ENCODE assay signal across 15 mouse cellular contexts in genomic region chr9:50590856-50591518, GRCm38 (mm10). TPM values are rescaled to one million over a fixed set of nuclear protein-coding genes. Genes with fewer than 3 reads are reported as not detected.
DNase-seq lines count a peak whose midpoint lies in the region; ATAC-seq and TF ChIP-seq lines count a peak whose summit lies in the region.
"Had no signal": no experiment of that assay in that cellular context is flagged by ENCODE, and none has a peak within 500 bp of the region (broad histone marks: within the 10 kb centered on the region; RNA-seq: fewer than 3 reads in every experiment).

No protein-coding gene starts in this region.

- TF ChIP-seq CTCF in embryonic fibroblast, embryonic 13.5 days (IDR thresholded peaks at IDR 0.05; ENCODE audit: borderline replicate concordance, insufficient read depth, low read length): no peak
- no peak for TF ChIP-seq CTCF in hindbrain, postnatal 0 days (IDR thresholded peaks at IDR 0.05; ENCODE audit: low read depth)

- H3K27me3 ChIP-seq in hindbrain, postnatal 0 days (ENCODE audit: insufficient read depth, low read length): no peaks in the 10 kb centered on the region
- no peaks in the 10 kb centered on the region for H3K27me3 ChIP-seq in heart, embryonic 12.5 days (replicated peaks)
- H3K27me3 ChIP-seq: embryonic facial prominence, embryonic 12.5 days; heart, embryonic 13.5 days; intestine, embryonic 15.5 days; limb, embryonic 15.5 days; midbrain, embryonic 13.5 days had no signal

- no peaks in the 10 kb centered on the region for H3K9me3 ChIP-seq in hindbrain, postnatal 0 days (ENCODE audit: low read length)
- H3K9me3 ChIP-seq in heart, embryonic 12.5 days (replicated peaks): no peaks in the 10 kb centered on the region
- H3K9me3 ChIP-seq: embryonic facial prominence, embryonic 12.5 days; heart, embryonic 13.5 days; intestine, embryonic 15.5 days; limb, embryonic 15.5 days; midbrain, embryonic 13.5 days had no signal

- H3K4me2 ChIP-seq in hindbrain, postnatal 0 days (ENCODE audit: low read depth, low read length): no peak overlapping the region
- H3K4me2 ChIP-seq in heart, embryonic 12.5 days: no peak overlapping the region
- H3K4me2 ChIP-seq: embryonic facial prominence, embryonic 12.5 days; heart, embryonic 13.5 days; intestine, embryonic 15.5 days; limb, embryonic 15.5 days; midbrain, embryonic 13.5 days had no signal

- no peak for TF ChIP-seq POLR2A in embryonic fibroblast, embryonic 13.5 days (IDR thresholded peaks at IDR 0.05; ENCODE audit: low read depth, low read length)

- peak; percentile 48 for DNase-seq in adrenal gland, adult 2 months
- DNase-seq in adrenal gland, adult 18-20 months (ENCODE audit: low spot score in 2 of 2): no peak
- DNase-seq in spleen, postnatal 36 days (ENCODE audit: low spot score in 2 of 2): peak; percentile 11 to 36
- no peak for DNase-seq in spleen, adult 18-20 months
- peak; percentile 43 for DNase-seq in skeletal muscle tissue, adult 2 months (ENCODE audit: low read depth, low spot score)
- DNase-seq in hindbrain, postnatal 0 days (ENCODE audit: low spot score): no peak
- DNase-seq: cerebellum, adult 18-20 months had no signal

- peaks cover 4% of the 10 kb centered on the region for H3K4me1 ChIP-seq in embryonic fibroblast, embryonic 13.5 days (ENCODE audit: control insufficient read depth, insufficient read depth, low read length)
- no peaks in the 10 kb centered on the region for H3K4me1 ChIP-seq in hindbrain, postnatal 0 days (ENCODE audit: insufficient read depth, low read length)
- no peaks in the 10 kb centered on the region for H3K4me1 ChIP-seq in heart, embryonic 12.5 days (replicated peaks)
- H3K4me1 ChIP-seq: embryonic facial prominence, embryonic 12.5 days; heart, embryonic 13.5 days; intestine, embryonic 15.5 days; limb, embryonic 15.5 days; midbrain, embryonic 13.5 days had no signal

- no peak for ATAC-seq in hindbrain, postnatal 0 days
- no peak for ATAC-seq in heart, embryonic 12.5 days (ENCODE audit: insufficient number of reproducible peaks, low FRiP score)
- ATAC-seq: intestine, embryonic 15.5 days; midbrain, embryonic 13.5 days had no signal

- WGBS in hindbrain, postnatal 0 days: 74% methylated on average over 10 of the region's 10 CpGs
- 75% methylated on average over 10 of the region's 10 CpGs for WGBS in heart, embryonic 12.5 days

- peak overlapping the region; percentile 53; the same call in 1 of the 2 replicates for H3K27ac ChIP-seq in embryonic fibroblast, embryonic 13.5 days (ENCODE audit: insufficient read depth, low read length)
- H3K27ac ChIP-seq in hindbrain, postnatal 0 days: no peak overlapping the region
- H3K27ac ChIP-seq in heart, embryonic 12.5 days (ENCODE audit: poor library complexity, severe bottlenecking): no peak overlapping the region
- H3K27ac ChIP-seq: embryonic facial prominence, embryonic 12.5 days; heart, embryonic 13.5 days; intestine, embryonic 15.5 days; limb, embryonic 15.5 days; midbrain, embryonic 13.5 days had no signal

- H3K4me3 ChIP-seq in embryonic fibroblast, embryonic 13.5 days (ENCODE audit: insufficient read depth, low read length): no peak overlapping the region
- no peak overlapping the region for H3K4me3 ChIP-seq in hindbrain, postnatal 0 days (ENCODE audit: low read length)
- no peak overlapping the region for H3K4me3 ChIP-seq in heart, embryonic 12.5 days
- H3K4me3 ChIP-seq: embryonic facial prominence, embryonic 12.5 days; heart, embryonic 13.5 days; intestine, embryonic 15.5 days; limb, embryonic 15.5 days; midbrain, embryonic 13.5 days had no signal

- peaks cover 8% of the 10 kb centered on the region; the same call in 1 of the 2 replicates for H3K36me3 ChIP-seq in hindbrain, postnatal 0 days (ENCODE audit: insufficient read depth, low read length)
- peaks cover 13% of the 10 kb centered on the region for H3K36me3 ChIP-seq in heart, embryonic 12.5 days

- H3K9ac ChIP-seq in hindbrain, postnatal 0 days (replicated peaks; ENCODE audit: low read length): no peak overlapping the region
- no peak overlapping the region for H3K9ac ChIP-seq in heart, embryonic 12.5 days
- H3K9ac ChIP-seq: embryonic facial prominence, embryonic 12.5 days; heart, embryonic 13.5 days; intestine, embryonic 15.5 days; limb, embryonic 15.5 days; midbrain, embryonic 13.5 days had no signal

RNA-seq across cellular contexts. Expression of gene Sdhd, which starts 12.6 kb away (rescaled TPM):
- 100 to 1,000 TPM; 249 to 334 TPM for total RNA-seq in adrenal gland, adult 2 months (2021)
- 248 and 267 TPM in 2 replicates for polyA plus RNA-seq in adrenal gland, adult 2 months (2012; rRNA removed)
- 100 to 1,000 TPM; 260 to 414 TPM for total RNA-seq in adrenal gland, adult 18-20 months (2021)
- 109 TPM in 2 replicates for polyA plus RNA-seq in embryonic fibroblast, embryonic 13.5 days (2011; ENCODE audit: insufficient read length, low read depth, missing spikeins)
- 217 and 251 TPM in 2 replicates for total RNA-seq in hindbrain, postnatal 0 days (2014; rRNA removed)
- 355 and 363 TPM in 2 replicates for polyA plus RNA-seq in hindbrain, postnatal 0 days (2015; fragmentation: Nextera tagmentation; extraction: Ambion mirVana)
- 570 and 575 TPM in 2 replicates for polyA plus RNA-seq in heart, embryonic 12.5 days (2016; fragmentation: Nextera tagmentation; extraction: Ambion mirVana)

RNA-seq across cellular contexts. Expression of gene Timm8b, which starts 12.7 kb away (rescaled TPM):
- total RNA-seq in adrenal gland, adult 2 months (2021): 100 to 1,000 TPM; 213 to 216 TPM
- polyA plus RNA-seq in adrenal gland, adult 2 months (2012; rRNA removed): 33.0 and 58.2 TPM in 2 replicates
- total RNA-seq in adrenal gland, adult 18-20 months (2021): 100 to 1,000 TPM; 210 to 223 TPM
- 107 and 113 TPM in 2 replicates for polyA plus RNA-seq in embryonic fibroblast, embryonic 13.5 days (2011; ENCODE audit: insufficient read length, low read depth, missing spikeins)
- total RNA-seq in hindbrain, postnatal 0 days (2014; rRNA removed): 131 and 165 TPM in 2 replicates
- 442 and 445 TPM in 2 replicates for polyA plus RNA-seq in hindbrain, postnatal 0 days (2015; fragmentation: Nextera tagmentation; extraction: Ambion mirVana)
- 290 and 305 TPM in 2 replicates for polyA plus RNA-seq in heart, embryonic 12.5 days (2016; fragmentation: Nextera tagmentation; extraction: Ambion mirVana)

RNA-seq across cellular contexts. Expression of gene Pih1d2, which starts 26.1 kb away (rescaled TPM):
- total RNA-seq in adrenal gland, adult 2 months (2021): 1 to 10 TPM; 1.2 to 3.4 TPM
- 0.26 and 0.38 TPM in 2 replicates for polyA plus RNA-seq in adrenal gland, adult 2 months (2012; rRNA removed)
- 1 to 10 TPM; 1.2 to 2.1 TPM for total RNA-seq in adrenal gland, adult 18-20 months (2021)
- 1.4 and 1.5 TPM in 2 replicates for polyA plus RNA-seq in embryonic fibroblast, embryonic 13.5 days (2011; ENCODE audit: insufficient read length, low read depth, missing spikeins)
- 1.2 and 2.6 TPM in 2 replicates for total RNA-seq in hindbrain, postnatal 0 days (2014; rRNA removed)
- 5.5 and 7.7 TPM in 2 replicates for polyA plus RNA-seq in hindbrain, postnatal 0 days (2015; fragmentation: Nextera tagmentation; extraction: Ambion mirVana)
- 2.5 and 3.0 TPM in 2 replicates for polyA plus RNA-seq in heart, embryonic 12.5 days (2016; fragmentation: Nextera tagmentation; extraction: Ambion mirVana)

RNA-seq across cellular contexts. Expression of gene Nkapd1, which starts 26.3 kb away (rescaled TPM):
- 10 to 100 TPM; 20.9 to 26.8 TPM for total RNA-seq in adrenal gland, adult 2 months (2021)
- polyA plus RNA-seq in adrenal gland, adult 2 months (2012; rRNA removed): 6.8 and 7.3 TPM in 2 replicates
- total RNA-seq in adrenal gland, adult 18-20 months (2021): 10 to 100 TPM; 24.5 to 25.6 TPM
- polyA plus RNA-seq in embryonic fibroblast, embryonic 13.5 days (2011; ENCODE audit: insufficient read length, low read depth, missing spikeins): 18.0 and 24.7 TPM in 2 replicates
- 10.7 and 15.0 TPM in 2 replicates for total RNA-seq in hindbrain, postnatal 0 days (2014; rRNA removed)
- 20.2 and 21.2 TPM in 2 replicates for polyA plus RNA-seq in hindbrain, postnatal 0 days (2015; fragmentation: Nextera tagmentation; extraction: Ambion mirVana)
- 20.4 and 21.0 TPM in 2 replicates for polyA plus RNA-seq in heart, embryonic 12.5 days (2016; fragmentation: Nextera tagmentation; extraction: Ambion mirVana)

RNA-seq across cellular contexts. Expression of gene Tex12, which starts 29.9 kb away (rescaled TPM):
- total RNA-seq in adrenal gland, adult 2 months (2021): not detected
- polyA plus RNA-seq in adrenal gland, adult 2 months (2012; rRNA removed): not detected in 2 replicates
- total RNA-seq in adrenal gland, adult 18-20 months (2021): not detected
- not detected in 2 replicates for polyA plus RNA-seq in embryonic fibroblast, embryonic 13.5 days (2011; ENCODE audit: insufficient read length, low read depth, missing spikeins)
- not detected in 2 replicates for total RNA-seq in hindbrain, postnatal 0 days (2014; rRNA removed)
- polyA plus RNA-seq in hindbrain, postnatal 0 days (2015; fragmentation: Nextera tagmentation; extraction: Ambion mirVana): 0.21 and 0.34 TPM in 2 replicates
- polyA plus RNA-seq in heart, embryonic 12.5 days (2016; fragmentation: Nextera tagmentation; extraction: Ambion mirVana): 0.22 TPM in 1 of 2 replicates, not detected in the other
- total RNA-seq: layer of hippocampus, adult 8-10 months had no signal
- polyA plus RNA-seq: embryonic facial prominence, embryonic 12.5 days; heart, embryonic 13.5 days; limb, embryonic 15.5 days had no signal

Comparison
In these comparisons a context has a peak if more than half of its experiments do, and no peak if none do; other contexts are left out.
1. DNase-seq: peak in adrenal gland, adult 2 months (single experiment), spleen, postnatal 36 days (2 of 2) and skeletal muscle tissue, adult 2 months (single experiment); none in adrenal gland, adult 18-20 months (0 of 2), spleen, adult 18-20 months (0 of 2) and hindbrain, postnatal 0 days (single experiment).